ENCODE assay signal across 9 mouse cellular contexts in the genomic region with DNA sequence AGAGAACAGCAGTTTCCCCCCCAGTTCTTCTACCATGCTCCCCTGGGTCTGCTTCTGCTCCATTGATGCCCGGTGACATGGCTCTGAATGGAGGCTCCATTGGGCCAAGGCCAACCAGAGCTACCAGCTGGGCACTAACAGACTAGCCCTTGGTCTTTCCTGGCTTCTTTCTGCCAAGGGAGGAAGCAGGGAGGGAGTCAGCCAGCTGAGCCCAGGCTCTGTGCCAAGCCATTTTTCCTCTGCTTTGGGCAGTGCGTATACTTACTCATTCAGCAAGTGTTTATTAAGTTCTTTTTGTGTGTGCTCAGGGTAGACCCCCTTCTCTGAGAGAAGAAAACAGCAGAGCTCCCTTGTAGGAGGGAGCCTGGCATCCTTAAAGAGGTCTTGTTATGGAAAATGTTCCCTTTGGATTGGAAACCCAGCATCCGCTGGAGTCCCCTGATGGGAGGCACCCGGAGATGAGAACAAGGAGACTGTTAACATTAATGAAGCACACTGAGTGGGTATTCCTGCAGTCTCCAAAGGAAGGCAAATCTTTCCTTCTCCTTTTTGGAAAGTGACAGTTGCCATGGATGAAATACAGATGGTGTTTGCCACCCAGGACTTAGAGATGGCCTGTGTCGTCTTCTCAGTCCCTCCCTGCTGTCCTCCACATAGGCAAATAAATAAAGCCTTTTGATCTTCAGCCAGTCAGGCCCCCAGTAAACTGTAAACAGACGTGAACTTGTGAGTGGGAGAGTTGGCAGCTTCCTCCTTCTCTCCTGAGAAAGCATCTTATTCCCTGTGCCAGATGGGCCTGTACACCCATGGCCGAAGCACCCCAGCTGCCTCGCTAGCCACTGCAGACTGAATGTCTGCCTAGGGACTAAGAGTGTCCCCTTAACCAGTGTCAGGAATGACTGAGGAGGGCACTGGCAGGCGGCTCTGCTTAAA. TPM values are rescaled to one million over a fixed set of nuclear protein-coding genes. Genes with fewer than 3 reads are reported as not detected.
DNase-seq lines count a peak whose midpoint lies in the region; ATAC-seq lines count a peak whose summit lies in the region.
"Had no signal": no experiment of that assay in that cellular context is flagged by ENCODE, and none has a peak within 500 bp of the region (broad histone marks: within the 10 kb centered on the region; RNA-seq: fewer than 3 reads in every experiment).

No protein-coding gene starts in this region.

- WGBS in limb, embryonic 12.5 days = 63% methylated on average over 9 of the region's 9 CpGs
- 69% methylated on average over 9 of the region's 9 CpGs for WGBS in limb, embryonic 10.5 days
- 60% methylated on average over 9 of the region's 9 CpGs for WGBS in heart, embryonic 16.5 days

- H3K9ac ChIP-seq in limb, embryonic 12.5 days (replicated peaks) = no peak overlapping the region
- H3K9ac ChIP-seq in heart, embryonic 16.5 days (ENCODE audit: low read length) = no peak overlapping the region

- no peak overlapping the region for H3K4me3 ChIP-seq in limb, embryonic 12.5 days (replicated peaks)
- H3K4me3 ChIP-seq in limb, embryonic 10.5 days = no peak overlapping the region
- H3K4me3 ChIP-seq in heart, embryonic 16.5 days (ENCODE audit: low read length) = no peak overlapping the region
- H3K4me3 ChIP-seq: myocyte had no signal

- no peak for ATAC-seq in limb, embryonic 12.5 days (ENCODE audit: insufficient number of reproducible peaks, insufficient read depth, low FRiP score, low TSS enrichment, low read depth)
- ATAC-seq in heart, embryonic 16.5 days (replicated peaks; ENCODE audit: extremely low read depth, insufficient read depth, low FRiP score) = 0 out of 2 replicates have a peak, but pooled peaks have one; percentile 10
- no peak for ATAC-seq in erythroid progenitor cell, adult 5-6 weeks (replicated peaks; ENCODE audit: low FRiP score, poor library complexity, severe bottlenecking)

- H3K4me2 ChIP-seq in limb, embryonic 12.5 days = no peak overlapping the region
- H3K4me2 ChIP-seq in heart, embryonic 16.5 days (ENCODE audit: low read depth, low read length) = no peak overlapping the region

- peaks cover 94% of the 10 kb centered on the region for H3K36me3 ChIP-seq in limb, embryonic 12.5 days
- H3K36me3 ChIP-seq in limb, embryonic 10.5 days = peaks cover 97% of the 10 kb centered on the region
- H3K36me3 ChIP-seq in heart, embryonic 16.5 days (ENCODE audit: control insufficient read depth, insufficient read depth) = peaks cover 50% of the 10 kb centered on the region

- no peaks in the 10 kb centered on the region for H3K27me3 ChIP-seq in limb, embryonic 12.5 days
- no peaks in the 10 kb centered on the region for H3K27me3 ChIP-seq in limb, embryonic 10.5 days (ENCODE audit: low read depth, poor library complexity, severe bottlenecking)
- no peaks in the 10 kb centered on the region for H3K27me3 ChIP-seq in heart, embryonic 16.5 days (ENCODE audit: control insufficient read depth, insufficient read depth, low read length)

- no peaks in the 10 kb centered on the region for H3K9me3 ChIP-seq in limb, embryonic 12.5 days
- H3K9me3 ChIP-seq in limb, embryonic 10.5 days (replicated peaks) = no peaks in the 10 kb centered on the region
- no peaks in the 10 kb centered on the region for H3K9me3 ChIP-seq in heart, embryonic 16.5 days (replicated peaks; ENCODE audit: control insufficient read depth, low read length)

- no peak for DNase-seq in limb, embryonic 10.5 days (ENCODE audit: low spot score)
- DNase-seq in cerebellum, postnatal 36 days = peak; percentile 84 to 87
- DNase-seq in layer of hippocampus, adult 18-20 months (ENCODE audit: low spot score in 2 of 2) = peak; percentile 69 to 88
- DNase-seq in lung, postnatal 25 days (ENCODE audit: low spot score) = peak; percentile 75
- DNase-seq in testis, postnatal 14 days (ENCODE audit: low spot score) = peak; percentile 51

- H3K4me1 ChIP-seq in limb, embryonic 12.5 days (replicated peaks) = 0 out of 2 replicates have a peak, but pooled peaks cover 3% of the 10 kb centered on the region
- no peaks in the 10 kb centered on the region for H3K4me1 ChIP-seq in limb, embryonic 10.5 days
- 0 out of 2 replicates have a peak, but pooled peaks cover 5% of the 10 kb centered on the region for H3K4me1 ChIP-seq in heart, embryonic 16.5 days (ENCODE audit: control insufficient read depth, insufficient read depth, low read length)

- H3K27ac ChIP-seq in limb, embryonic 12.5 days = 0 out of 2 replicates have a peak overlapping the region, but pooled peaks have one; percentile 23
- no peak overlapping the region for H3K27ac ChIP-seq in limb, embryonic 10.5 days
- peak overlapping the region; percentile 8 for H3K27ac ChIP-seq in heart, embryonic 16.5 days (ENCODE audit: low read length)

RNA-seq across cellular contexts. Expression of a gene that starts 12.8 kb away (rescaled TPM):
- polyA plus RNA-seq in limb, embryonic 12.5 days (2016; fragmentation: Nextera tagmentation; extraction: Ambion mirVana) = 115 and 128 TPM in 2 replicates
- polyA plus RNA-seq in limb, embryonic 10.5 days (2016; fragmentation: Nextera tagmentation; extraction: Ambion mirVana) = 178 and 181 TPM in 2 replicates
- 37.3 and 39.1 TPM in 2 replicates for polyA plus RNA-seq in heart, embryonic 16.5 days (2015; fragmentation: Nextera tagmentation; extraction: Ambion mirVana)
- 1 to 10 TPM; 8.3 to 9.8 TPM for total RNA-seq in layer of hippocampus, adult 18-20 months (2021)
- 11.3 and 35.3 TPM in 2 replicates for total RNA-seq in erythroid progenitor cell, adult 5-6 weeks (2015; ENCODE audit: low replicate concordance)
- 14.6 and 16.1 TPM in 2 replicates for total RNA-seq in erythroid progenitor cell, adult 5-6 weeks (2017; ENCODE audit: low replicate concordance)

RNA-seq across cellular contexts. Expression of a gene that starts 23.9 kb away (rescaled TPM):
- polyA plus RNA-seq in limb, embryonic 12.5 days (2016; fragmentation: Nextera tagmentation; extraction: Ambion mirVana) = 18.3 and 20.4 TPM in 2 replicates
- 17.3 and 19.9 TPM in 2 replicates for polyA plus RNA-seq in limb, embryonic 10.5 days (2016; fragmentation: Nextera tagmentation; extraction: Ambion mirVana)
- polyA plus RNA-seq in heart, embryonic 16.5 days (2015; fragmentation: Nextera tagmentation; extraction: Ambion mirVana) = 17.7 TPM in 2 replicates
- 1 to 10 TPM; 2.6 to 4.1 TPM for total RNA-seq in layer of hippocampus, adult 18-20 months (2021)
- total RNA-seq in erythroid progenitor cell, adult 5-6 weeks (2015; ENCODE audit: low replicate concordance) = 43.2 and 79.6 TPM in 2 replicates
- 35.9 and 76.8 TPM in 2 replicates for total RNA-seq in erythroid progenitor cell, adult 5-6 weeks (2017; ENCODE audit: low replicate concordance)

RNA-seq across cellular contexts. Expression of a gene that starts 23.9 kb away (rescaled TPM):
- 11.6 and 11.9 TPM in 2 replicates for polyA plus RNA-seq in limb, embryonic 12.5 days (2016; fragmentation: Nextera tagmentation; extraction: Ambion mirVana)
- polyA plus RNA-seq in limb, embryonic 10.5 days (2016; fragmentation: Nextera tagmentation; extraction: Ambion mirVana) = 10.0 and 13.1 TPM in 2 replicates
- 14.2 and 16.1 TPM in 2 replicates for polyA plus RNA-seq in heart, embryonic 16.5 days (2015; fragmentation: Nextera tagmentation; extraction: Ambion mirVana)
- total RNA-seq in layer of hippocampus, adult 18-20 months (2021) = 10 to 100 TPM; 16.8 to 17.5 TPM
- 174 and 194 TPM in 2 replicates for total RNA-seq in erythroid progenitor cell, adult 5-6 weeks (2015; ENCODE audit: low replicate concordance)
- 107 and 197 TPM in 2 replicates for total RNA-seq in erythroid progenitor cell, adult 5-6 weeks (2017; ENCODE audit: low replicate concordance)

RNA-seq across cellular contexts. Expression of a gene that starts 30.8 kb away (rescaled TPM):
- 1,381 and 1,432 TPM in 2 replicates for polyA plus RNA-seq in limb, embryonic 12.5 days (2016; fragmentation: Nextera tagmentation; extraction: Ambion mirVana)
- polyA plus RNA-seq in limb, embryonic 10.5 days (2016; fragmentation: Nextera tagmentation; extraction: Ambion mirVana) = 1,157 and 1,293 TPM in 2 replicates
- polyA plus RNA-seq in heart, embryonic 16.5 days (2015; fragmentation: Nextera tagmentation; extraction: Ambion mirVana) = 708 and 711 TPM in 2 replicates
- total RNA-seq in layer of hippocampus, adult 18-20 months (2021) = 100 to 1,000 TPM; 770 to 803 TPM
- total RNA-seq in erythroid progenitor cell, adult 5-6 weeks (2015; ENCODE audit: low replicate concordance) = 1,034 and 1,190 TPM in 2 replicates
- 811 and 1,012 TPM in 2 replicates for total RNA-seq in erythroid progenitor cell, adult 5-6 weeks (2017; ENCODE audit: low replicate concordance)

RNA-seq across cellular contexts. Expression of a gene that starts 35.7 kb away (rescaled TPM):
- polyA plus RNA-seq in limb, embryonic 12.5 days (2016; fragmentation: Nextera tagmentation; extraction: Ambion mirVana) = 149 and 157 TPM in 2 replicates
- 139 and 141 TPM in 2 replicates for polyA plus RNA-seq in limb, embryonic 10.5 days (2016; fragmentation: Nextera tagmentation; extraction: Ambion mirVana)
- 51.5 and 60.8 TPM in 2 replicates for polyA plus RNA-seq in heart, embryonic 16.5 days (2015; fragmentation: Nextera tagmentation; extraction: Ambion mirVana)
- total RNA-seq in layer of hippocampus, adult 18-20 months (2021) = 10 to 100 TPM; 22.5 to 25.8 TPM
- 2.9 TPM in 1 of 2 replicates, not detected in the other for total RNA-seq in erythroid progenitor cell, adult 5-6 weeks (2015; ENCODE audit: low replicate concordance)
- total RNA-seq in erythroid progenitor cell, adult 5-6 weeks (2017; ENCODE audit: low replicate concordance) = 2.6 and 7.1 TPM in 2 replicates
